Mouse (Mus musculus) C2C12 (cell line): ENCODE data around the gene Lgi2. TPM values are rescaled to one million over a fixed set of nuclear protein-coding genes. Genes with fewer than 3 reads are reported as not detected.

Source experiments
- H3K27me3 ChIP-seq: one replicate; pipeline ENCODE4 v1.6.1; 2011; ENCODE audit not compliant: control insufficient read depth, insufficient read depth, insufficient read length
- H3K36me3 ChIP-seq: one replicate; pipeline ENCODE4 v1.6.1; 2011; ENCODE audit not compliant: control insufficient read depth, insufficient read depth
- H3K4me3 ChIP-seq: one replicate; pipeline ENCODE4 v1.5.1; 2011; ENCODE audit warnings: mild to moderate bottlenecking, control low read depth; ENCODE audit not compliant: poor library complexity, insufficient read depth, severe bottlenecking
- H3K79me2 ChIP-seq: one replicate; pipeline ENCODE4 v1.6.1; 2011; ENCODE audit not compliant: control insufficient read depth, insufficient read depth
- H3K79me3 ChIP-seq: one replicate; pipeline ENCODE4 v1.6.1; 2011; ENCODE audit warnings: low read depth, control low read depth
- H3ac ChIP-seq: one replicate; pipeline ENCODE3; 2011; ENCODE audit warnings: low read depth; ENCODE audit not compliant: control insufficient read depth, insufficient read length
- CEBPB ChIP-seq: IDR thresholded peaks from one replicate; pipeline ENCODE4 v1.6.1; 2011; ENCODE audit warnings: low read depth, mild to moderate bottlenecking, control low read depth, moderate library complexity
- CTCF ChIP-seq: IDR thresholded peaks from one replicate; pipeline ENCODE4 v1.5.1; 2011; ENCODE audit not compliant: control insufficient read depth, insufficient read depth, insufficient read length
- FOSL1 ChIP-seq: IDR thresholded peaks from one replicate; pipeline ENCODE4 v1.8.0; 2011; ENCODE audit warnings: mild to moderate bottlenecking, low read length; ENCODE audit not compliant: poor library complexity, insufficient read depth, severe bottlenecking
- MAX ChIP-seq: IDR thresholded peaks from one replicate; pipeline ENCODE4 v1.6.1; 2011; ENCODE audit warnings: mild to moderate bottlenecking, control low read depth
- MYOD1 ChIP-seq: IDR thresholded peaks from one replicate; pipeline ENCODE4 v1.6.1; 2011; ENCODE audit warnings: low read depth; ENCODE audit not compliant: control insufficient read depth, insufficient read length
- MYOG ChIP-seq: IDR thresholded peaks from one replicate; pipeline ENCODE4 v1.6.1; 2011; ENCODE audit not compliant: control insufficient read depth, insufficient read length; ENCODE audit errors: extremely low read depth
- USF1 ChIP-seq: IDR thresholded peaks from one replicate; pipeline ENCODE4 v1.6.1; 2011; ENCODE audit warnings: low read depth, mild to moderate bottlenecking, control low read depth, moderate library complexity
- polyA plus RNA-seq: library from polyadenylated mRNA; unstranded; fragments of >200 nt; fragmentation: generic; extraction: Trizol; gene quantifications from one replicate; pipeline ENCODE4 v1.2.1, GENCODE M21; 2012; ENCODE audit warnings: missing spikeins

Lgi2 gene
- polyA plus RNA-seq, 1 experiment, result 0.01 TPM

GRCm38 (mm10) chr5:52534798-52535590, 31.3 kb downstream of the Lgi2 start:
- Histone ChIP-seq H3ac (no peak overlapping the region), H3K79me3 (no peaks in the 10 kb centered on the region), H3K79me2 (no peaks in the 10 kb centered on the region), H3K27me3 (peaks cover 8% of the 10 kb centered on the region), H3K4me3 (no peak overlapping the region), H3K36me3 (no peaks in the 10 kb centered on the region)
- TF ChIP-seq MAX (no peak), USF1 (no peak), MYOD1 (no peak), CTCF (no peak), FOSL1 (no peak), MYOG (no peak), CEBPB (no peak)

- Histone ChIP-seq H3K79me3 (no peaks in the 10 kb centered on the region), H3ac (no peak overlapping the region), H3K36me3 (no peaks in the 10 kb centered on the region), H3K4me3 (no peak overlapping the region), H3K79me2 (no peaks in the 10 kb centered on the region), H3K27me3 (peaks cover 8% of the 10 kb centered on the region)
- TF ChIP-seq USF1 (no peak), MYOG (no peak)
Observed at GRCm38 (mm10) chr5:52533705-52534104, 32.6 kb downstream of the Lgi2 start.

- Histone ChIP-seq H3K36me3 (no peaks in the 10 kb centered on the region), H3K79me2 (no peaks in the 10 kb centered on the region), H3K79me3 (no peaks in the 10 kb centered on the region), H3K27me3 (no peaks in the 10 kb centered on the region), H3ac (no peak overlapping the region), H3K4me3 (no peak overlapping the region)
- TF ChIP-seq MYOG (no peak), CTCF (no peak), CEBPB (no peak), MAX (no peak), FOSL1 (no peak), USF1 (no peak), MYOD1 (no peak)
Observed at GRCm38 (mm10) chr5:52528545-52528944, 37.7 kb downstream of the Lgi2 start.

- Histone ChIP-seq H3K79me3 (no peaks in the 10 kb centered on the region), H3ac (no peak overlapping the region), H3K27me3 (no peaks in the 10 kb centered on the region), H3K79me2 (no peaks in the 10 kb centered on the region), H3K4me3 (no peak overlapping the region), H3K36me3 (no peaks in the 10 kb centered on the region)
- TF ChIP-seq MYOG, result no peak
- TF ChIP-seq FOSL1, result no peak
- TF ChIP-seq MYOD1, result no peak
- TF ChIP-seq CTCF, result no peak
- TF ChIP-seq CEBPB, result no peak
- no peak for TF ChIP-seq MAX
- no peak for TF ChIP-seq USF1
Observed at GRCm38 (mm10) chr5:52526324-52526986, 39.8 kb downstream of the Lgi2 start.

GRCm38 (mm10) chr5:52524207-52524606, 42.1 kb downstream of the Lgi2 start:
- no peak overlapping the region for H3ac ChIP-seq
- no peaks in the 10 kb centered on the region for H3K36me3 ChIP-seq
- H3K4me3 ChIP-seq, result no peak overlapping the region
- no peaks in the 10 kb centered on the region for H3K79me3 ChIP-seq
- TF ChIP-seq USF1 (no peak), FOSL1 (no peak), MAX (no peak), MYOD1 (no peak), MYOG (no peak), CTCF (no peak), CEBPB (no peak)
- H3K79me2 ChIP-seq, result no peaks in the 10 kb centered on the region
- no peaks in the 10 kb centered on the region for H3K27me3 ChIP-seq

- no peak for TF ChIP-seq MYOD1
- no peak for TF ChIP-seq CEBPB
- no peak for TF ChIP-seq MAX
- no peak for TF ChIP-seq MYOG
- no peak for TF ChIP-seq CTCF
- TF ChIP-seq USF1, result no peak
- TF ChIP-seq FOSL1, result no peak
- no peaks in the 10 kb centered on the region for H3K36me3 ChIP-seq
- H3K4me3 ChIP-seq, result no peak overlapping the region
- no peaks in the 10 kb centered on the region for H3K79me2 ChIP-seq
- no peak overlapping the region for H3ac ChIP-seq
- no peaks in the 10 kb centered on the region for H3K27me3 ChIP-seq
- no peaks in the 10 kb centered on the region for H3K79me3 ChIP-seq
Observed at GRCm38 (mm10) chr5:52519921-52520320, 46.3 kb downstream of the Lgi2 start.
